Mouse (Mus musculus) C2C12 (cell line): ENCODE results near the gene Cacna2d3. TPM values are rescaled to one million over a fixed set of nuclear protein-coding genes. Genes with fewer than 3 reads are reported as not detected.

Source experiments
- H3K27me3 ChIP-seq: one replicate; pipeline ENCODE4 v1.6.1; 2011; ENCODE audit not compliant: control insufficient read depth, insufficient read depth, insufficient read length
- H3K36me3 ChIP-seq: one replicate; pipeline ENCODE4 v1.6.1; 2011; ENCODE audit not compliant: control insufficient read depth, insufficient read depth
- H3K4me3 ChIP-seq: one replicate; pipeline ENCODE4 v1.5.1; 2011; ENCODE audit warnings: mild to moderate bottlenecking, control low read depth; ENCODE audit not compliant: poor library complexity, insufficient read depth, severe bottlenecking
- H3K79me2 ChIP-seq: one replicate; pipeline ENCODE4 v1.6.1; 2011; ENCODE audit not compliant: control insufficient read depth, insufficient read depth
- H3K79me3 ChIP-seq: one replicate; pipeline ENCODE4 v1.6.1; 2011; ENCODE audit warnings: low read depth, control low read depth
- H3ac ChIP-seq: one replicate; pipeline ENCODE3; 2011; ENCODE audit warnings: low read depth; ENCODE audit not compliant: control insufficient read depth, insufficient read length
- CEBPB ChIP-seq: IDR thresholded peaks from one replicate; pipeline ENCODE4 v1.6.1; 2011; ENCODE audit warnings: low read depth, mild to moderate bottlenecking, control low read depth, moderate library complexity
- CTCF ChIP-seq: IDR thresholded peaks from one replicate; pipeline ENCODE4 v1.5.1; 2011; ENCODE audit not compliant: control insufficient read depth, insufficient read depth, insufficient read length
- FOSL1 ChIP-seq: IDR thresholded peaks from one replicate; pipeline ENCODE4 v1.8.0; 2011; ENCODE audit warnings: mild to moderate bottlenecking, low read length; ENCODE audit not compliant: poor library complexity, insufficient read depth, severe bottlenecking
- MAX ChIP-seq: IDR thresholded peaks from one replicate; pipeline ENCODE4 v1.6.1; 2011; ENCODE audit warnings: mild to moderate bottlenecking, control low read depth
- MYOD1 ChIP-seq: IDR thresholded peaks from one replicate; pipeline ENCODE4 v1.6.1; 2011; ENCODE audit warnings: low read depth; ENCODE audit not compliant: control insufficient read depth, insufficient read length
- MYOG ChIP-seq: IDR thresholded peaks from one replicate; pipeline ENCODE4 v1.6.1; 2011; ENCODE audit not compliant: control insufficient read depth, insufficient read length; ENCODE audit errors: extremely low read depth
- USF1 ChIP-seq: IDR thresholded peaks from one replicate; pipeline ENCODE4 v1.6.1; 2011; ENCODE audit warnings: low read depth, mild to moderate bottlenecking, control low read depth, moderate library complexity
- polyA plus RNA-seq: library from polyadenylated mRNA; unstranded; fragments of >200 nt; fragmentation: generic; extraction: Trizol; gene quantifications from one replicate; pipeline ENCODE4 v1.2.1, GENCODE M21; 2012; ENCODE audit warnings: missing spikeins

Cacna2d3 gene
- polyA plus RNA-seq, 1 experiment = not detected

- Histone ChIP-seq H3K27me3 (no peaks in the 10 kb centered on the region), H3ac (no peak overlapping the region), H3K79me3 (no peaks in the 10 kb centered on the region), H3K4me3 (no peak overlapping the region), H3K36me3 (no peaks in the 10 kb centered on the region), H3K79me2 (no peaks in the 10 kb centered on the region)
- no peak for TF ChIP-seq MYOG
- TF ChIP-seq MAX = no peak
- no peak for TF ChIP-seq CTCF
- TF ChIP-seq USF1 = no peak
- TF ChIP-seq MYOD1 = no peak
- no peak for TF ChIP-seq CEBPB
- TF ChIP-seq FOSL1 = no peak
Measured at GRCm38 (mm10) chr14:29498546-29499290, 222.9 kb downstream of the Cacna2d3 start.

- Histone ChIP-seq H3K27me3 (no peaks in the 10 kb centered on the region), H3ac (no peak overlapping the region), H3K4me3 (no peak overlapping the region), H3K79me2 (no peaks in the 10 kb centered on the region), H3K36me3 (no peaks in the 10 kb centered on the region), H3K79me3 (no peaks in the 10 kb centered on the region)
- no peak for TF ChIP-seq MAX
- TF ChIP-seq CEBPB = no peak
- TF ChIP-seq MYOD1 = no peak
- no peak for TF ChIP-seq MYOG
- no peak for TF ChIP-seq CTCF
- TF ChIP-seq USF1 = no peak
- no peak for TF ChIP-seq FOSL1
Measured at GRCm38 (mm10) chr14:29496552-29496951, 225.1 kb downstream of the Cacna2d3 start.

DNA sequence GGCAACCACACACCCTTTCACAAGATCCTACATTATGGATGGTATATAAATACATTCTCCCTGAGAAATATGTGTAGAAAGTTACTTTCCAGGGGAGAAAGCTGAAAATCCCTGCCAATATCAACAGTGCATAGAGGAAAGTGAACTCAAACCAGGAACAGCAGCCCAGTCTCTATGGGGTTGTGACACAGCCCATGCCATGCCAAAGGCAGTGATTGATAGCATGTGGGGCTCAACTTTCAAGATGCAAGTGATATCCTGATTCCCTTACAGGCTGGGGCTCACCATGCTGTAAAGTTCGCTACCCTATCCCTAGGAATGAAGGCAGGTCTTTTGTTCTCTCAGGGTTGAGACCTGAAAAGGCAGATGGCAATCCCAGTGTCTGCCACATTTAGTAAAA is 229.9 kb downstream of the Cacna2d3 start:
- H3ac ChIP-seq = no peak overlapping the region
- H3K27me3 ChIP-seq = no peaks in the 10 kb centered on the region
- TF ChIP-seq CTCF (no peak), MAX (no peak), FOSL1 (no peak), MYOG (no peak), CEBPB (no peak), MYOD1 (no peak), USF1 (no peak)
- no peak overlapping the region for H3K4me3 ChIP-seq
- no peaks in the 10 kb centered on the region for H3K36me3 ChIP-seq
- no peaks in the 10 kb centered on the region for H3K79me2 ChIP-seq
- H3K79me3 ChIP-seq = no peaks in the 10 kb centered on the region

DNA sequence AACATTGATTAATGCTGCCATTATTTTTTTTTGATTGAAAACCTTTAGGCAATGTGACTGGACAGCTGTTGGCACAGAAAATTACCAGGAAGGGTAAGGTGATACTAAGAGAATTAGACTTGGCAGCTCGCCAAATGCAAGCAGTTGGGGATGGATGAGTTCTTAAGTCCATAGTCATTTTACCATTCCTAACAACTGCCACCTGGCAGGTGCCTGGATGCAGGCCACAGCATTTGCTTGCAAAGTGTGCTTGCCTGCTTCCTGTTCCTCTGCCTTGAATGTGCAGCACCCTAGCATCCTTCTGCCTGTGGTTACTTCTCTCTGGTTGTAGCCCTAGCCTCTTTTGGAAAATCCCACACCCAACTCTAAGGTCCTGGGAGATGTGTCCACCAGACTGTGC is 236.2 kb downstream of the Cacna2d3 start:
- Histone ChIP-seq H3K79me3 (no peaks in the 10 kb centered on the region), H3K36me3 (no peaks in the 10 kb centered on the region), H3K4me3 (no peak overlapping the region), H3ac (no peak overlapping the region), H3K27me3 (no peaks in the 10 kb centered on the region), H3K79me2 (no peaks in the 10 kb centered on the region)
- TF ChIP-seq MYOG (no peak), FOSL1 (no peak), CEBPB (no peak), MYOD1 (no peak), MAX (no peak), CTCF (no peak), USF1 (no peak)

DNA sequence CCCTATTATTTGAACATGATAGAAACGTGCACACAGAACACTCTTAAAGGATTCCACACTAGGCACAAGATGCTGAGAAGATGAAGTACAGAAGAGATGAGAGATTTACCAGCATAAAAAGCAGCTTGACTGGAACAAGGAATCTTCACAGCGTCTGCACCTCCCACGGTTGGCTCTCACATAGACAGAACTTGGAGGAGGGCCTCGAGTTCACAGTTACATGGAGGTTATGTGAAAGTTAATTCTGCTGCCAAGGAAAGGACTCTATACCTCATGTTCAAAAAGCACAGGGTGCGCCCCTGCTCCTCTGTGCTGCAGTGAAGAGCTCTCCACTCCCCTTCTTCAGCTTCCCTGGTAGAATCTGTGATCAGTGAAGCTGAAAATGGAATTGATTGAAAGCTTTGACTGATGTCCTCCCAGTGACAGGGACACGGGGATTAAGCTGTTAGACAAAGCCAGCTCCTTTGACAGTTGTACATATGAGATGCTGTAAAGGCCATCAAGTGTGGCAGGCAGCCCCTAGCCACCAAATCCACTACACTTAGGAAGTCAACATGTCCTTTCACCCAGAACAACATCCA is 243.2 kb downstream of the Cacna2d3 start:
- Histone ChIP-seq H3ac (no peak overlapping the region), H3K79me2 (no peaks in the 10 kb centered on the region), H3K36me3 (no peaks in the 10 kb centered on the region), H3K79me3 (no peaks in the 10 kb centered on the region), H3K27me3 (no peaks in the 10 kb centered on the region), H3K4me3 (no peak overlapping the region)
- no peak for TF ChIP-seq USF1
- no peak for TF ChIP-seq CEBPB
- TF ChIP-seq MYOD1 = no peak
- no peak for TF ChIP-seq MYOG
- no peak for TF ChIP-seq FOSL1
- no peak for TF ChIP-seq MAX
